Mouse (Mus musculus): Measurements from ENCODE around the gene Svep1.
A peak's percentile ranks its signal among the peaks of the same experiment; 100 is the strongest.

The Svep1 gene

GRCm38 (mm10) chr4:58084155-58084554 lies 122.5 kb downstream of the Svep1 start:
- no peak for DNase-seq (ENCODE audit: low read depth, low spot score)

GRCm38 (mm10) chr4:58082588-58082987 lies 124.1 kb downstream of the Svep1 start:
- peak; percentile 80 for DNase-seq (ENCODE audit: low read depth, low spot score)

- peak; percentile 85 for DNase-seq (ENCODE audit: low read depth, low spot score)
These were observed 127.0 kb downstream of the Svep1 start for GRCm38 (mm10) chr4:58079631-58080030.

GRCm38 (mm10) chr4:58077950-58078349 lies 128.7 kb downstream of the Svep1 start:
- DNase-seq (ENCODE audit: low read depth, low spot score), result peak; percentile 31

- DNase-seq (ENCODE audit: low read depth, low spot score), result no peak
These were observed 129.1 kb downstream of the Svep1 start for GRCm38 (mm10) chr4:58077536-58077935.

- DNase-seq (ENCODE audit: low read depth, low spot score), result peak; percentile 11
These were observed 133.8 kb downstream of the Svep1 start for GRCm38 (mm10) chr4:58072888-58073287.

- DNase-seq (ENCODE audit: low read depth, low spot score), result peak; percentile 39
These were observed 137.8 kb downstream of the Svep1 start for GRCm38 (mm10) chr4:58068886-58069285.

GRCm38 (mm10) chr4:58064721-58065120 lies 141.9 kb downstream of the Svep1 start:
- DNase-seq (ENCODE audit: low read depth, low spot score), result no peak

GRCm38 (mm10) chr4:58062933-58063332 lies 143.7 kb downstream of the Svep1 start:
- DNase-seq (ENCODE audit: low read depth, low spot score), result no peak

- peak; percentile 23 for DNase-seq (ENCODE audit: low read depth, low spot score)
These were observed 151.0 kb downstream of the Svep1 start for GRCm38 (mm10) chr4:58055653-58056052.

GRCm38 (mm10) chr4:58054441-58054840 lies 152.2 kb downstream of the Svep1 start:
- no peak for DNase-seq (ENCODE audit: low read depth, low spot score)

- DNase-seq (ENCODE audit: low read depth, low spot score), result peak; percentile 15
These were observed 155.9 kb downstream of the Svep1 start for GRCm38 (mm10) chr4:58050746-58051145.

GRCm38 (mm10) chr4:58050276-58050675 lies 156.4 kb downstream of the Svep1 start:
- DNase-seq (ENCODE audit: low read depth, low spot score), result no peak

GRCm38 (mm10) chr4:58044833-58045232 lies 161.8 kb downstream of the Svep1 start:
- DNase-seq (ENCODE audit: low read depth, low spot score), result no peak

- no peak for DNase-seq (ENCODE audit: low read depth, low spot score)
These were observed 162.3 kb downstream of the Svep1 start for GRCm38 (mm10) chr4:58044356-58044755.

GRCm38 (mm10) chr4:58040093-58040492 lies 166.6 kb downstream of the Svep1 start:
- DNase-seq (ENCODE audit: low read depth, low spot score), result no peak

- no peak for DNase-seq (ENCODE audit: low read depth, low spot score)
These were observed 169.5 kb downstream of the Svep1 start for GRCm38 (mm10) chr4:58037096-58037705.

- no peak for DNase-seq (ENCODE audit: low read depth, low spot score)
These were observed 172.0 kb downstream of the Svep1 start for GRCm38 (mm10) chr4:58034663-58035062.

GRCm38 (mm10) chr4:58032714-58033113 lies 173.9 kb downstream of the Svep1 start:
- DNase-seq (ENCODE audit: low read depth, low spot score), result peak; percentile 45

- no peak for DNase-seq (ENCODE audit: low read depth, low spot score)
These were observed 197.6 kb downstream of the Svep1 start, which contains the start of gene Txndc8 for GRCm38 (mm10) chr4:58009024-58009423. Txndc8 (minus strand) TSS chr4:58009124.

GRCm38 (mm10) chr4:58003501-58003900 lies 203.2 kb downstream of the Svep1 start:
- DNase-seq (ENCODE audit: low read depth, low spot score), result no peak
